Mouse (Mus musculus): ENCODE measurements around the gene Foxp1.

DNA sequence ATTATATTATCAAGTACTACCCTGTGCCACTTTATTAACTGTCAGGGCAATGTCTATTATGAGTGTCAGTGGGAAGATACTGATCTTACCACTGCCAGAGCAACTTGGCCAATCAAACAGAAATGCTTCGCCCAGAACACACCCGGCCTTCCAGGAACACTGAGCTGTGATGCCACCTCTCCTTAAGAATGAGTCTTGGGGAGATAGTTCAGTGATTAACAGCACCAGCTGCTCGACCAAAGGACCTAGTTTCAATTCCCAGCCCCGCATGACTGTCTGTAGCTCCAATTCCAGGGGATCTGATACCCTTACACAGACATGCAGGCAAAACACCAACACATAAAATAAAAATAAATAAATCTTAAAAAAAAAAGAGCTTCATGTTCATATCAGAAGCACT lies 63.7 kb downstream of the Foxp1 start:
- TF ChIP-seq CTCF (IDR thresholded peaks at IDR 0.05): no peak
- TF ChIP-seq EP300 (IDR thresholded peaks at IDR 0.05): no peak
